Mouse (Mus musculus): ENCODE measurements around the gene Rabgef1. TPM values are rescaled to one million over a fixed set of nuclear protein-coding genes. Genes with fewer than 3 reads are reported as not detected.

The Rabgef1 gene
- polyA plus RNA-seq, 1 experiment from 2014 or later, result 21.9 TPM

- ATAC-seq, result peak; percentile 90
- Histone ChIP-seq H3K9ac (ENCODE audit: low read depth, low read length) (no peak overlapping the region), H3K36me3 (ENCODE audit: control insufficient read depth, insufficient read depth) (peaks cover 30% of the 10 kb centered on the region), H3K27ac (ENCODE audit: low read depth, low read length) (peak overlapping the region; percentile 46; the same call in 1 of the 2 replicates), H3K4me3 (ENCODE audit: low read depth, low read length) (no peak overlapping the region), H3K9me3 (ENCODE audit: control insufficient read depth) (no peaks in the 10 kb centered on the region), H3K27me3 (replicated peaks; ENCODE audit: control insufficient read depth, insufficient read depth, low read length) (no peaks in the 10 kb centered on the region), H3K4me1 (replicated peaks; ENCODE audit: control insufficient read depth, insufficient read depth, low read length) (no peaks in the 10 kb centered on the region), H3K4me2 (replicated peaks; ENCODE audit: low read depth) (no peak overlapping the region)
- TF ChIP-seq CTCF (IDR thresholded peaks at IDR 0.05; ENCODE audit: low read depth), result no peak
- WGBS, result 42% methylated on average over 10 of the region's 10 CpGs
Measured at GRCm38 (mm10) chr5:130200233-130201029, 28.8 kb downstream of the Rabgef1 start.

DNA sequence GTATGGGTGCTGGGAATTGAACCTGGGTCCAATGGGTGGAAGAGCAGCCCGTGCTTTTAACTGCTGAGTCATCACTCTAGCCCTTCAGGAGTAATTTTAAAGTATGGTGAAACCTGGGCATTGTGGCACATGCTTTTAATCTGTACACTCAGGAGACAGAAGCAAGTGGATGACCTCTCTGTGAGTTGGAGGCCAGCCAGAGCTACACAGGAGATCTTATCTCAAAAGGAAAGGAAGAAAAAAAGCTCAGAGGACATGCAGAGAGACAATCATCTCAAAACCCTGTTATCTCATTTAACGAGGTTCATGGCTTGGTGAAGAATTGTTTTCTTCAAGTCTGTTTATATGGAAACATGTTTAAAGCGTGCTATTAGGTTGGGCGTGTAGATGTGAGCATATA lies 32.4 kb downstream of the Rabgef1 start:
- H3K27me3 ChIP-seq (replicated peaks; ENCODE audit: control insufficient read depth, insufficient read depth, low read length), result no peaks in the 10 kb centered on the region
- H3K36me3 ChIP-seq (ENCODE audit: control insufficient read depth, insufficient read depth), result peaks cover 27% of the 10 kb centered on the region
- H3K4me2 ChIP-seq (replicated peaks; ENCODE audit: low read depth), result no peak overlapping the region
- peak; percentile 35 for ATAC-seq
- no peaks in the 10 kb centered on the region for H3K4me1 ChIP-seq (replicated peaks; ENCODE audit: control insufficient read depth, insufficient read depth, low read length)
- peak overlapping the region; percentile 54; the same call in 1 of the 2 replicates for H3K27ac ChIP-seq (ENCODE audit: low read depth, low read length)
- 53% methylated on average over 4 of the region's 4 CpGs for WGBS
- H3K9me3 ChIP-seq (ENCODE audit: control insufficient read depth), result no peaks in the 10 kb centered on the region
- H3K4me3 ChIP-seq (ENCODE audit: low read depth, low read length), result no peak overlapping the region
- no peak overlapping the region for H3K9ac ChIP-seq (ENCODE audit: low read depth, low read length)
- no peak for TF ChIP-seq CTCF (IDR thresholded peaks at IDR 0.05; ENCODE audit: low read depth)

DNA sequence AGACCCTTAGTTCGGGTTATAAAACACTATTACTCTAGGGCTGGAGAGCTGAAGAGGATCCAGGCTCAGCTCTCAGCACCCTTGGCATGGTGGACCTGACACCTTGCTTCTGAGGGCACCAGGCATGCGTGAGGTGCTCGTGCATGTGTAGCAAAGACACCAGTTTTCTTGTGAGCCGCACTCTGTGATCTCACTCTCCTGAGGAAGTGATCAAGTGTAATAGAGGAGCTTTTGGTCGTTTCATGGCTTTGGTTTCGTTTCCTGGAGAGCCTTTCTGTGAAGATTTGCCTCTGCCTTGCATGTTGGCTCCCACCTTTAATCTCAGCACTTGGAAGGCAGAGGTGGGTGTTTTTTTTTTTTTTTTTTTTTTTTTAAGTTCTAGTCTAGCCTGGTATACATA lies 33.0 kb downstream of the Rabgef1 start:
- no peak overlapping the region for H3K4me2 ChIP-seq (replicated peaks; ENCODE audit: low read depth)
- WGBS, result 90% methylated on average over 6 of the region's 6 CpGs
- no peak overlapping the region for H3K4me3 ChIP-seq (ENCODE audit: low read depth, low read length)
- H3K36me3 ChIP-seq (ENCODE audit: control insufficient read depth, insufficient read depth), result peaks cover 34% of the 10 kb centered on the region
- H3K9ac ChIP-seq (ENCODE audit: low read depth, low read length), result no peak overlapping the region
- no peak for TF ChIP-seq CTCF (IDR thresholded peaks at IDR 0.05; ENCODE audit: low read depth)
- H3K4me1 ChIP-seq (replicated peaks; ENCODE audit: control insufficient read depth, insufficient read depth, low read length), result no peaks in the 10 kb centered on the region
- no peak for ATAC-seq
- no peaks in the 10 kb centered on the region for H3K27me3 ChIP-seq (replicated peaks; ENCODE audit: control insufficient read depth, insufficient read depth, low read length)
- H3K27ac ChIP-seq (ENCODE audit: low read depth, low read length), result peak overlapping the region; percentile 54; the same call in 1 of the 2 replicates
- H3K9me3 ChIP-seq (ENCODE audit: control insufficient read depth), result no peaks in the 10 kb centered on the region

DNA sequence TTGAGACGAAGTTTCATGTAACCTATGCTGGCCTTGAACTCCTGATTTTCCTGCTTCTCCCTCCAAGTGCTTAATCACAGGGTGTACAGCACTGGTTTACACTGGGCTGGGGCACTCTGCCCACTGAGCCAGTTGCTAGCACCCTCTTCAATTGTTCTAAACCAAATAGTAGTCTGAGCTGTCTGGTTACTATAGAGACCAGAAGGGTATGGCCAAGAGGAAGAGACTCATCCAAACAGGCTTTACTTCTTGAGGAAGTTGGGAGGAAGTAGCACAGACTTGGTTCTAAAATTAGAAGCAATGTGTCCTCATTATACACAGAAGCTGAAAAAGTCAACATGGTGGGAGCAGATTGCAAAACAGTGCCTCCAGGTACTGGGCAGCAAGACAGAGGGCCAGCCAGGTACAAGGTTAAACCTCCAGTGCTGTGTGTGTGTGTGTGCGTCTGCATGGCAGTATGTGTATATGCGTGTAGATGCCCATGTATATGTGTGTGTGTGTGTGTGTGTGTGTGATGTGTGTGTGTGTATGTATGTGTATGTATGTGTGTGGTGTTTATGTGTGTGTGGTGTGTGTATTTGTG lies 33.9 kb downstream of the Rabgef1 start:
- H3K9me3 ChIP-seq (ENCODE audit: control insufficient read depth), result no peaks in the 10 kb centered on the region
- no peaks in the 10 kb centered on the region for H3K27me3 ChIP-seq (replicated peaks; ENCODE audit: control insufficient read depth, insufficient read depth, low read length)
- H3K4me1 ChIP-seq (replicated peaks; ENCODE audit: control insufficient read depth, insufficient read depth, low read length), result no peaks in the 10 kb centered on the region
- peaks cover 43% of the 10 kb centered on the region for H3K36me3 ChIP-seq (ENCODE audit: control insufficient read depth, insufficient read depth)
- no peak for TF ChIP-seq CTCF (IDR thresholded peaks at IDR 0.05; ENCODE audit: low read depth)
- no peak overlapping the region for H3K4me2 ChIP-seq (replicated peaks; ENCODE audit: low read depth)
- H3K9ac ChIP-seq (ENCODE audit: low read depth, low read length), result no peak overlapping the region
- 87% methylated on average over 3 of the region's 3 CpGs for WGBS
- no peak overlapping the region; the same call in 1 of the 2 replicates for H3K27ac ChIP-seq (ENCODE audit: low read depth, low read length)
- H3K4me3 ChIP-seq (ENCODE audit: low read depth, low read length), result no peak overlapping the region
- ATAC-seq, result no peak

DNA sequence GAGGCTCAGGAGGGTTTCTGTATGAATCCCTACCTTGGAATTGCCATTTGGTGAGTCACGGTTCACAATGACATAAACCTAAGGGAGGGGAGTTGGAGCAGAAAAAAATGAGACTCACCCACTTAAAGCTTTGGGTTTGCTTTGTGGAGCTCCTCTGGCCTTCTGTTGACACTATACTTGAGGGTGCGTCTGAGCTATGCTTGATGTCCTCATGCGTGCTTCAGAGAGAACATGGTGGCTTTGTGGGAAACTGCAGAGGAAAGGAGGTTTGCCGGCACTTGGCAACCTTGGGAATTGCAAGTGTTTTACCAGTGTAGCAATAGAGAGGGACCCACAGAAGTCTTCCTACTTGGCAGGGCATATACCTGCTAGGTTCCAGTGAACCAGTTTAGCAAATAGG lies 35.7 kb downstream of the Rabgef1 start:
- TF ChIP-seq CTCF (IDR thresholded peaks at IDR 0.05; ENCODE audit: low read depth), result no peak
- no peaks in the 10 kb centered on the region for H3K27me3 ChIP-seq (replicated peaks; ENCODE audit: control insufficient read depth, insufficient read depth, low read length)
- peaks cover 54% of the 10 kb centered on the region for H3K36me3 ChIP-seq (ENCODE audit: control insufficient read depth, insufficient read depth)
- H3K4me1 ChIP-seq (replicated peaks; ENCODE audit: control insufficient read depth, insufficient read depth, low read length), result no peaks in the 10 kb centered on the region
- no peak overlapping the region for H3K4me2 ChIP-seq (replicated peaks; ENCODE audit: low read depth)
- no peak for ATAC-seq
- H3K9me3 ChIP-seq (ENCODE audit: control insufficient read depth), result no peaks in the 10 kb centered on the region
- 90% methylated on average over 4 of the region's 4 CpGs for WGBS
- no peak overlapping the region for H3K9ac ChIP-seq (ENCODE audit: low read depth, low read length)
- H3K4me3 ChIP-seq (ENCODE audit: low read depth, low read length), result no peak overlapping the region
- no peak overlapping the region for H3K27ac ChIP-seq (ENCODE audit: low read depth, low read length)

- peaks cover 61% of the 10 kb centered on the region for H3K36me3 ChIP-seq (ENCODE audit: control insufficient read depth, insufficient read depth)
- ATAC-seq, result no peak
- H3K4me3 ChIP-seq (ENCODE audit: low read depth, low read length), result no peak overlapping the region
- no peak for TF ChIP-seq CTCF (IDR thresholded peaks at IDR 0.05; ENCODE audit: low read depth)
- H3K27me3 ChIP-seq (replicated peaks; ENCODE audit: control insufficient read depth, insufficient read depth, low read length), result no peaks in the 10 kb centered on the region
- H3K9ac ChIP-seq (ENCODE audit: low read depth, low read length), result no peak overlapping the region
- no peaks in the 10 kb centered on the region for H3K9me3 ChIP-seq (ENCODE audit: control insufficient read depth)
- no peak overlapping the region for H3K27ac ChIP-seq (ENCODE audit: low read depth, low read length)
- H3K4me2 ChIP-seq (replicated peaks; ENCODE audit: low read depth), result no peak overlapping the region
- no peaks in the 10 kb centered on the region for H3K4me1 ChIP-seq (replicated peaks; ENCODE audit: control insufficient read depth, insufficient read depth, low read length)
- 87% methylated on average over 11 of the region's 11 CpGs for WGBS
Measured at GRCm38 (mm10) chr5:130212956-130213355, 41.4 kb downstream of the Rabgef1 start.
